Mouse (Mus musculus) liver, embryonic 14.5 days (tissue): Measurements from ENCODE around the gene Ak6.

Experiments
- CTCF ChIP-seq: IDR thresholded peaks from 2 replicates; pipeline ENCODE4 v1.5.1; 2016; ENCODE audit warnings: antibody characterized with exemption, low read depth, control low read depth
- EP300 ChIP-seq: IDR thresholded peaks from 2 replicates; pipeline ENCODE4 v1.6.1; 2016; ENCODE audit warnings: antibody characterized with exemption, low read depth

GRCm38 (mm10) chr13:100682837-100683236, 32.1 kb downstream of the Ak6 start:
- TF ChIP-seq CTCF = no peak
- TF ChIP-seq EP300 = no peak
